Mouse (Mus musculus) ES-E14 (cell line): ENCODE measurements around the gene Ikzf3. TPM values are rescaled to one million over a fixed set of nuclear protein-coding genes. Genes with fewer than 3 reads are reported as not detected.

Experiments used
- DNase-seq: peaks from one replicate; pipeline ENCODE4 v3.0.0-alpha.2; 2013; ENCODE audit warnings: low read depth, low spot score
- H3K27ac ChIP-seq: 2 replicates; pipeline ENCODE4 v1.5.1; 2012; ENCODE audit warnings: low read depth, mild to moderate bottlenecking, low read length, moderate library complexity, mixed read lengths; ENCODE audit not compliant: poor library complexity, insufficient read depth, severe bottlenecking
- H3K36me3 ChIP-seq: 2 replicates; pipeline ENCODE4 v1.6.1; 2012; ENCODE audit warnings: mild to moderate bottlenecking, low read length, moderate library complexity, mixed read lengths; ENCODE audit not compliant: control insufficient read depth, poor library complexity, insufficient read depth, severe bottlenecking
- H3K4me1 ChIP-seq, 2 experiments: fragments of 150-350 bp in 1 of 2; sonication (generic) in 1 of 2; 2 replicates each; pipeline ENCODE4 v1.6.1; 2012; ENCODE audit warnings: low read length in 2 of 2, mild to moderate bottlenecking in 1 of 2, mixed read lengths in 1 of 2; ENCODE audit not compliant: control insufficient read depth in 2 of 2, insufficient read depth in 2 of 2, poor library complexity in 1 of 2
- H3K4me3 ChIP-seq, 2 experiments: fragments of 150-350 bp in 1 of 2; sonication (generic) in 1 of 2; 2 replicates each; pipeline ENCODE4 v1.5.1; 2012; ENCODE audit warnings: low read length in 2 of 2, low read depth in 1 of 2, mild to moderate bottlenecking in 1 of 2, mixed read lengths in 1 of 2; ENCODE audit not compliant: insufficient read depth in 1 of 2, poor library complexity in 1 of 2, severe bottlenecking in 1 of 2
- H3K9ac ChIP-seq: 2 replicates; pipeline ENCODE4 v1.6.1; 2012; ENCODE audit warnings: low read depth, mild to moderate bottlenecking, low read length, mixed read lengths; ENCODE audit not compliant: poor library complexity, insufficient read depth, severe bottlenecking
- H3K9me3 ChIP-seq: fragments of 150-350 bp; sonication (generic); 2 replicates; pipeline ENCODE4 v1.6.1; 2012; ENCODE audit warnings: low read depth, mild to moderate bottlenecking, low read length; ENCODE audit not compliant: control insufficient read depth, insufficient read depth
- CHD2 ChIP-seq: IDR thresholded peaks from 2 replicates; pipeline ENCODE4 v1.6.1; 2014; ENCODE audit warnings: mild to moderate bottlenecking, low read depth, low read length, inconsistent platforms
- HCFC1 ChIP-seq: IDR thresholded peaks from 2 replicates; pipeline ENCODE4 v1.6.1; 2012; ENCODE audit warnings: low read length, inconsistent platforms, borderline replicate concordance; ENCODE audit not compliant: insufficient read depth
- MAFK ChIP-seq: IDR thresholded peaks from 2 replicates; pipeline ENCODE4 v1.6.1; 2014; ENCODE audit warnings: mild to moderate bottlenecking, low read depth, low read length, inconsistent platforms; ENCODE audit not compliant: insufficient read depth
- ZC3H11A ChIP-seq: IDR thresholded peaks from 2 replicates; pipeline ENCODE4 v1.6.1; 2012; ENCODE audit warnings: low read depth, mild to moderate bottlenecking, inconsistent platforms, low read length, borderline replicate concordance
- ZNF384 ChIP-seq: IDR thresholded peaks from 2 replicates; pipeline ENCODE4 v1.6.1; 2012; ENCODE audit warnings: low read depth, low read length, inconsistent platforms
- in situ Hi-C, 2 experiments: fragments of 600-800 bp; cut with MboI; formaldehyde crosslinking; loops; one replicate each; pipeline ENCODE4 v1.15.1; 2025; ENCODE audit warnings: low sequenced_read_pairs in 2 of 2, inconsistent platforms in 1 of 2; ENCODE audit not compliant: unreplicated experiment in 2 of 2
- total RNA-seq: library from RNA; depleted of rRNA; stranded (reverse); fragments of 300-350 nt; gene quantifications from 2 replicates; pipeline ENCODE4 v1.2.3, GENCODE M21; 2012

Gene Ikzf3
- total RNA-seq, 1 experiment = 0.58 TPM

GRCm38 (mm10) chr11:98497388-98498288, 48.2 kb downstream of the Ikzf3 start:
- H3K4me3 ChIP-seq = no peak overlapping the region
- in situ Hi-C loops = no loop called here

GRCm38 (mm10) chr11:98495176-98495719, 50.6 kb downstream of the Ikzf3 start:
- in situ Hi-C loops = no loop called here
- Histone ChIP-seq H3K9me3 (no peaks in the 10 kb centered on the region), H3K9ac (no peak overlapping the region), H3K4me3 (no peak overlapping the region), H3K4me1 (peaks cover 0 to 5% of the 10 kb centered on the region in 2 experiments; a peak in 1 of 4 replicates), H3K36me3 (no peaks in the 10 kb centered on the region), H3K27ac (no peak overlapping the region)
- no peak for DNase-seq
- TF ChIP-seq HCFC1 (no peak), ZNF384 (no peak), ZC3H11A (no peak), MAFK (no peak), CHD2 (no peak)

More at GRCm38 (mm10) chr11:98497388-98498288, 48.2 kb downstream of the Ikzf3 start:
- H3K4me1 ChIP-seq = peaks cover 2 to 5% of the 10 kb centered on the region in 2 experiments; a peak in 1 of 4 replicates
- TF ChIP-seq HCFC1 (no peak), ZC3H11A (no peak), MAFK (no peak), ZNF384 (no peak), CHD2 (no peak)
- DNase-seq = no peak
- no peaks in the 10 kb centered on the region for H3K36me3 ChIP-seq
- no peak overlapping the region for H3K27ac ChIP-seq
- H3K9ac ChIP-seq = no peak overlapping the region
- no peaks in the 10 kb centered on the region for H3K9me3 ChIP-seq

GRCm38 (mm10) chr11:98493394-98493793, 52.4 kb downstream of the Ikzf3 start:
- no peak overlapping the region for H3K27ac ChIP-seq
- no peaks in the 10 kb centered on the region for H3K9me3 ChIP-seq
- TF ChIP-seq HCFC1 = no peak
- no peak for TF ChIP-seq ZNF384
- no peak for TF ChIP-seq ZC3H11A
- TF ChIP-seq MAFK = no peak
- no peak for TF ChIP-seq CHD2
- H3K36me3 ChIP-seq = no peaks in the 10 kb centered on the region
- in situ Hi-C loops = no loop called here
- no peak overlapping the region for H3K9ac ChIP-seq
- peaks cover 0 to 7% of the 10 kb centered on the region in 2 experiments; a peak in 1 of 4 replicates for H3K4me1 ChIP-seq
- H3K4me3 ChIP-seq = no peak overlapping the region
- no peak for DNase-seq

GRCm38 (mm10) chr11:98492959-98493358, 52.9 kb downstream of the Ikzf3 start:
- Histone ChIP-seq H3K9ac (no peak overlapping the region), H3K36me3 (no peaks in the 10 kb centered on the region), H3K9me3 (no peaks in the 10 kb centered on the region), H3K27ac (no peak overlapping the region), H3K4me1 (peaks cover 0 to 7% of the 10 kb centered on the region in 2 experiments; a peak in 1 of 4 replicates), H3K4me3 (no peak overlapping the region)
- TF ChIP-seq CHD2 (no peak), HCFC1 (no peak), ZNF384 (no peak), ZC3H11A (no peak), MAFK (no peak)
- in situ Hi-C loops = no loop called here
- DNase-seq = no peak
